Mouse (Mus musculus): Measurements from ENCODE around the gene Ylpm1.

GRCm38 (mm10) chr12:85106292-85106691 lies 110.2 kb downstream of the Ylpm1 start:
- TF ChIP-seq CTCF (IDR thresholded peaks at IDR 0.05; ENCODE audit: insufficient read depth, low read length) (no peak), POLR2A (IDR thresholded peaks at IDR 0.05; ENCODE audit: borderline replicate concordance, extremely low read depth, low read depth, low read length) (no peak)
